Mouse (Mus musculus): ENCODE data around the gene Tgoln1. TPM values are rescaled to one million over a fixed set of nuclear protein-coding genes. Genes with fewer than 3 reads are reported as not detected.

Tgoln1 gene
- polyA plus RNA-seq, 1 experiment from 2014 or later: 42.1 TPM

DNA sequence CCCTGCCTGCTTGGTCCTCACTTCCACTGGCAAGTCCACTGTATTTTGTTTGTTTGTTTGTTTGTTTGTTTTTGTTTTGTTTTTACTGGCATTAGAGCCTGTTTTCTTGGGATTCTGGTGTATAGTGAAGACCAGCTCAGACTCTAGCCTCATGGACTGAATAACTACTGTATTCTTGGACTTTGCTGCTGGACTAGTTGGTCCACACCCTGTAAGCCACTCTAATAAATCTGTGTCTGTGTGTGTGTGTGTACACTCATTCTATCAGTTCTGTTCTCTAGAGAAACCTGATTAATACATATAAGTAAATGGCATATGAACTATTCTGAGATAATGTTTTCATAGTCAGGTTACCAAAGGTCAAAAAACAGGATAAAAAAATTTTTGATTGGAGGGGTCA is 26.7 kb downstream of the Tgoln1 start:
- peaks cover 3% of the 10 kb centered on the region; the same call in 1 of the 2 replicates for H3K36me3 ChIP-seq (ENCODE audit: control insufficient read depth, insufficient read depth, low read length)
- no peak overlapping the region for H3K4me2 ChIP-seq (ENCODE audit: low read depth, low read length)
- no peaks in the 10 kb centered on the region for H3K27me3 ChIP-seq (ENCODE audit: control insufficient read depth, insufficient read depth, low read length)
- H3K4me1 ChIP-seq (ENCODE audit: control insufficient read depth, insufficient read depth, low read length): no peaks in the 10 kb centered on the region
- no peaks in the 10 kb centered on the region for H3K9me3 ChIP-seq (ENCODE audit: control insufficient read depth, low read length)
- no peak for ATAC-seq (ENCODE audit: low read depth)
- H3K4me3 ChIP-seq (ENCODE audit: low read depth, low read length): no peak overlapping the region
- no peak overlapping the region for H3K9ac ChIP-seq (replicated peaks; ENCODE audit: low read depth, low read length)
- no peak overlapping the region for H3K27ac ChIP-seq (ENCODE audit: low read depth, low read length)

DNA sequence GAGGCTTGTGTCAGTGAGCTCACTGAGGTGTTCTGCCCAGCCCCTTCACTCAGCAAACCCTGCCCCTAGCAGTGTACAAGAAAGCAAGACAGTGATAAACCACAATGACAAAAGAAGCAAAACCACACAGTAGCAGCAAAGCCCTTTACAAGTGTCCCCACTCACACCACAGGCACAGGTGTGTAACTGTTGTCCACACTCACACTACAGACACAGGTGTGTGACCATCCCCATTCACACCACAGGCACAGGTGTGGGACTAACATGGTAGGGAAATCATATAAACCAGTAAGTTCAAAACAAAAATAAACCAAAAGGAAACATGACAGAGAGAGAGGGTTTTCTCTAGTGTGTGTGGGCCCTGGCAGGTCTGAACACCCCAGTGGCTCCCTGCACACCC is 28.5 kb downstream of the Tgoln1 start:
- peaks cover 3% of the 10 kb centered on the region; the same call in 1 of the 2 replicates for H3K36me3 ChIP-seq (ENCODE audit: control insufficient read depth, insufficient read depth, low read length)
- H3K9ac ChIP-seq (replicated peaks; ENCODE audit: low read depth, low read length): no peak overlapping the region
- H3K4me1 ChIP-seq (ENCODE audit: control insufficient read depth, insufficient read depth, low read length): no peaks in the 10 kb centered on the region
- no peak overlapping the region for H3K4me2 ChIP-seq (ENCODE audit: low read depth, low read length)
- H3K27me3 ChIP-seq (ENCODE audit: control insufficient read depth, insufficient read depth, low read length): no peaks in the 10 kb centered on the region
- no peaks in the 10 kb centered on the region for H3K9me3 ChIP-seq (ENCODE audit: control insufficient read depth, low read length)
- no peak for ATAC-seq (ENCODE audit: low read depth)
- H3K4me3 ChIP-seq (ENCODE audit: low read depth, low read length): no peak overlapping the region
- no peak overlapping the region for H3K27ac ChIP-seq (ENCODE audit: low read depth, low read length)

DNA sequence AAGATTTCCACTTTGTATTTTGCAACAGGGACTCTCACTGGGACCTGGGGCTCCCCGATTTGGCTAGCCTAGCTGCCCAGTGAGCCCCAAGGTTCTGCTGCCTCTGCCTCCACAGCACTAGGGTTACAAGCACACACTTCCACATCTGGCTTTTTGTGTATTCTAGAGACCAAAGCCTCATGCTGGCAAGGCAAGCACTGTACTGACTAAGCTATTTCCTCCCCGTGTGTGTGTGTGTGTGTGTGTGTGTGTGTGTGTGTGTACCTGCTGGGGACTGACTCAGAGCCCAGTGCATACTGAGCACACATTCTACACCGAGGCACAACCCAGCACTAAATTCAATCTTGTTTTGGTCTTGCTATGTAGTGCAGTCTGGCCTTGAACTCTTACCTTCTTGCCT is 30.1 kb downstream of the Tgoln1 start:
- Histone ChIP-seq H3K36me3 (ENCODE audit: control insufficient read depth, insufficient read depth, low read length) (peaks cover 3% of the 10 kb centered on the region; the same call in 1 of the 2 replicates), H3K27me3 (ENCODE audit: control insufficient read depth, insufficient read depth, low read length) (no peaks in the 10 kb centered on the region)
- WGBS: 79% methylated on average over 3 of the region's 3 CpGs

DNA sequence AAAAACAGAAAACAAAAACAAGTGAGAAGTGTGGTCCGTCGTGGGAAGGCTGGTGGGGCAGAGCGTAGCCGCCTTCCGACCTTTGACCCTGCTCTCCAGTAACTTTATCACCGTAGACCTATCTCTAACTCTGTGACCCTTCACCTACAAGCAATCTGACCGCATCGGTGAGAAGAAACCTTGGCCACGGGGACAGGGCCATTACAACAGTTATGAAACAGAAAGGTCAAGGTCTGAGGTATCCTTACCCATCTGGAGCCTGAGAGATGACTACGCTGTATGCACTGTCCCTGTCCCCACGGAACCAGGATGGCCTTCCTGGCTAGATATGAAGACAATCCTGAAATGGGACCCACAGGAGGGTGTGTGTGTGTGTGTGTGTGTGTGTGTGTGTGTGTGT is 32.6 kb downstream of the Tgoln1 start:
- Histone ChIP-seq H3K27ac (ENCODE audit: low read depth, low read length) (no peak overlapping the region), H3K36me3 (ENCODE audit: control insufficient read depth, insufficient read depth, low read length) (peaks cover 6% of the 10 kb centered on the region; the same call in 1 of the 2 replicates), H3K4me1 (ENCODE audit: control insufficient read depth, insufficient read depth, low read length) (no peaks in the 10 kb centered on the region), H3K9me3 (ENCODE audit: control insufficient read depth, low read length) (no peaks in the 10 kb centered on the region), H3K4me2 (ENCODE audit: low read depth, low read length) (no peak overlapping the region), H3K9ac (replicated peaks; ENCODE audit: low read depth, low read length) (no peak overlapping the region), H3K4me3 (ENCODE audit: low read depth, low read length) (no peak overlapping the region), H3K27me3 (ENCODE audit: control insufficient read depth, insufficient read depth, low read length) (no peaks in the 10 kb centered on the region)
- no peak for ATAC-seq (ENCODE audit: low read depth)
- WGBS: 92% methylated on average over 11 of the region's 11 CpGs

More for the DNA sequence above, 30.1 kb downstream of the Tgoln1 start:
- ATAC-seq (ENCODE audit: low read depth): no peak
- Histone ChIP-seq H3K9me3 (ENCODE audit: control insufficient read depth, low read length) (no peaks in the 10 kb centered on the region), H3K4me3 (ENCODE audit: low read depth, low read length) (no peak overlapping the region), H3K4me1 (ENCODE audit: control insufficient read depth, insufficient read depth, low read length) (no peaks in the 10 kb centered on the region), H3K9ac (replicated peaks; ENCODE audit: low read depth, low read length) (no peak overlapping the region), H3K4me2 (ENCODE audit: low read depth, low read length) (no peak overlapping the region), H3K27ac (ENCODE audit: low read depth, low read length) (no peak overlapping the region)

DNA sequence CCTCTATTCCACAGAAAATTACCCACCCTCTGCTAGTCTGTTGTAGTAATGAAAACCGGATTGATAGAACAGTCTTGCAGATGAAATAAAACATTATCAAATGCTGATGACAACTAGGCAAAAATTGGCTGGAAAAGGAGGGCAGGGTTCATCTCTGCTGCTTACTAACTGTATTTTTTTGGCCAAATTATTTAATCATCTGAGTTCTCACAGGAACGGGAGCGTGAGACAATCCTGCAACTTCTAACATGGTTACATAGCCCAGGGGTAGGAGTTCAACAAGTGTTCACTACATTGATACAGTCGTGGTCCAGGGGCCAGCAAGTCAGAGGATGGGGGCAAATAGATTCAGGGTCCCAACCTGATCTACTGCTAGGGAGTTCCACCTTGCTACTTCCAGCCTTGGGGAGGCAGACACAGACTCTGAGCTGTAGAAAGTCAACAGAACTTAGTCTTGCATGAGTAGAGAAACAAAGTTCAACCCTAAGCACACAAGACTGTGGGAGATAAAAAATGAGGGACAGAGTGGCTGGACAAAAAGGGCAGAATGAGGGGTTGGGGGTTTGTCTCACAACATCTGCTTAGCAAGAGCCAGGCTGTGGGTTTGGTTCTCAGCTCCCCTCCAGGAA is 33.5 kb downstream of the Tgoln1 start:
- Histone ChIP-seq H3K4me1 (ENCODE audit: control insufficient read depth, insufficient read depth, low read length) (no peaks in the 10 kb centered on the region), H3K4me3 (ENCODE audit: low read depth, low read length) (no peak overlapping the region), H3K4me2 (ENCODE audit: low read depth, low read length) (no peak overlapping the region), H3K27ac (ENCODE audit: low read depth, low read length) (no peak overlapping the region), H3K27me3 (ENCODE audit: control insufficient read depth, insufficient read depth, low read length) (no peaks in the 10 kb centered on the region), H3K36me3 (ENCODE audit: control insufficient read depth, insufficient read depth, low read length) (peaks cover 7% of the 10 kb centered on the region; the same call in 1 of the 2 replicates), H3K9me3 (ENCODE audit: control insufficient read depth, low read length) (no peaks in the 10 kb centered on the region), H3K9ac (replicated peaks; ENCODE audit: low read depth, low read length) (no peak overlapping the region)
- WGBS: 90% methylated on average over 4 of the region's 4 CpGs
- ATAC-seq (ENCODE audit: low read depth): no peak

DNA sequence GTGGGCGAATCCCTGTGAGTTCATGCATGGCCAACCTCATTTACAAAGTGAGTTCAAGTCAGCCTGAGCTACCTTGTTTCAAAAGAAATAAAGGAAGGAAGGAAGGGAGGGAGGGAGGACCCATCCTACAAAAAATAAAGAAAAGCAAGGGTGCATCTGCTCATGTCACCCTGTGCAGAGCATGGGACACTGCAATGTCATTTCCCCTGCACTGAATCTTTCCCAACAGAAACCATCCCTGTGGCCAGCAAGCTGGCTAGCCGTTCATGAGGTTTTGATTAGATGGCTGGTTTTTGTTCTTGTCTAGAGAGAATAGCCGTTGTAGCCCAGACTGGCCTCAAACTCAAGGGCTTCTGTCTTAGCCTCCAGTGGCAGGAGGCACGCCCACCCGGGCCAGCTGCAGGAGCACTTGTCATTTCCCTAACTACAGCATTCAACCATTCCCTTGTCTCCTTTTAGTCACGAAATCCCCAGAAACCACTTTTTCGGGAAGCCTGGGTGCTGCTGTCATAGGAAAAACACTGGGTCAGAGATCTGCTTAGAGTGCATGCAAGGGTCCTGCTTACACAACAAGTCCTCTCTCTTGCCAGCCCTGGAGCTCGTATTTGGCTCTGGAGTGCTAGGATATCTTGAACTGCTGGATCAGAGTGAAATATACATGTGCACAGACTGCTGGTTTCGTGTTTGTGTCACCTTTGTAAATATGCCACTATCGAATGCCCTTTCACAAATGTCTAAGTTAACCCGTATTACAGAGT is 35.0 kb downstream of the Tgoln1 start:
- H3K27me3 ChIP-seq (ENCODE audit: control insufficient read depth, insufficient read depth, low read length): no peaks in the 10 kb centered on the region
- no peak for ATAC-seq (ENCODE audit: low read depth)
- WGBS: 78% methylated on average over 11 of the region's 11 CpGs
- H3K4me2 ChIP-seq (ENCODE audit: low read depth, low read length): no peak overlapping the region
- no peaks in the 10 kb centered on the region for H3K4me1 ChIP-seq (ENCODE audit: control insufficient read depth, insufficient read depth, low read length)
- no peak overlapping the region for H3K9ac ChIP-seq (replicated peaks; ENCODE audit: low read depth, low read length)
- no peak overlapping the region for H3K27ac ChIP-seq (ENCODE audit: low read depth, low read length)
- no peaks in the 10 kb centered on the region for H3K9me3 ChIP-seq (ENCODE audit: control insufficient read depth, low read length)
- H3K4me3 ChIP-seq (ENCODE audit: low read depth, low read length): no peak overlapping the region
- peaks cover 11% of the 10 kb centered on the region; the same call in 1 of the 2 replicates for H3K36me3 ChIP-seq (ENCODE audit: control insufficient read depth, insufficient read depth, low read length)

DNA sequence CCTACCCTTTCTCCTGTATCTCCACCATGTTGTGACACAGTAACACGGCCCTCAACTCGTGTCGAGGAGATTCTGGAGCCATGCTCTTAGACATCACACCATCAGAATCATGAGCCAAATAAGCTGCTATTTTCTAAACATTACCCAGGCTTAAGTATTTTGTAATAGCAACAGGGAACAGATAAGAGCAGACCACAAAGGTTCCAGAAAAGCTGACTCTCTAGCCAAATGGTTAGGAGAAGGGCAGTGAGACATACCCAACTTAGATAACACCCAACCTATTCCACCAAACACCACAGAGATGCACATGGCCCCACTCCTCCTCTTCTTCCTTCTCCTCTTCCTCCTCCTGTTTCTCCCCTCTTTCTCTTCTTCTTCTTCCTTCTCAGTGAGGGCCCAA is 40.8 kb downstream of the Tgoln1 start:
- ATAC-seq (ENCODE audit: low read depth): no peak
- peaks cover 16% of the 10 kb centered on the region for H3K36me3 ChIP-seq (ENCODE audit: control insufficient read depth, insufficient read depth, low read length)
- 97% methylated on average over 3 of the region's 3 CpGs for WGBS

DNA sequence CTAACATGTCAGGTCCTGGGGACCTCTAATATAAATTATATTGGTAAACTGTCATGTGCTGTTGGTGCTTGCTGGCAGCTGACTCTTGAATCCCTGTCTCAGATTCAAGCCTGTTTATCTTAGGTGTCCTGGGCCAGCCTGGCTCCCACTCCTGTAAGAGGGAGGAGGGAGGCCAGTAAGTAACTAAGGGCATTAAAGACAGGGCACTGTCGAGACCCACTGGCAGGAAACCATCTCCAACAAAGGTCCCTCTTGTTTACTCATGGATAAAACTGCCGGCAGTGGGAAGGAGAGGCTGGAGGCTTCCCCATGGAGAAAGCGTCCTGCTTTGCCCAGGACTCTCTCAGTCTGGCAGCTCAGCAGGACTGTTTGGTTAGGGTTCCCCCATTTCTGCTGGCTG is 45.0 kb downstream of the Tgoln1 start:
- no peak overlapping the region for H3K27ac ChIP-seq (ENCODE audit: low read depth, low read length)
- no peaks in the 10 kb centered on the region for H3K4me1 ChIP-seq (ENCODE audit: control insufficient read depth, insufficient read depth, low read length)
- 39% methylated on average over 3 of the region's 3 CpGs for WGBS
- no peaks in the 10 kb centered on the region for H3K9me3 ChIP-seq (ENCODE audit: control insufficient read depth, low read length)
- no peaks in the 10 kb centered on the region for H3K27me3 ChIP-seq (ENCODE audit: control insufficient read depth, insufficient read depth, low read length)
- H3K4me2 ChIP-seq (ENCODE audit: low read depth, low read length): no peak overlapping the region
- no peak overlapping the region for H3K4me3 ChIP-seq (ENCODE audit: low read depth, low read length)
- peaks cover 9% of the 10 kb centered on the region; the same call in 1 of the 2 replicates for H3K36me3 ChIP-seq (ENCODE audit: control insufficient read depth, insufficient read depth, low read length)
- H3K9ac ChIP-seq (replicated peaks; ENCODE audit: low read depth, low read length): no peak overlapping the region
- ATAC-seq (ENCODE audit: low read depth): no peak

More for the DNA sequence above, 40.8 kb downstream of the Tgoln1 start:
- Histone ChIP-seq H3K4me2 (ENCODE audit: low read depth, low read length) (no peak overlapping the region), H3K9ac (replicated peaks; ENCODE audit: low read depth, low read length) (no peak overlapping the region), H3K4me1 (ENCODE audit: control insufficient read depth, insufficient read depth, low read length) (no peaks in the 10 kb centered on the region), H3K27me3 (ENCODE audit: control insufficient read depth, insufficient read depth, low read length) (no peaks in the 10 kb centered on the region), H3K9me3 (ENCODE audit: control insufficient read depth, low read length) (no peaks in the 10 kb centered on the region), H3K27ac (ENCODE audit: low read depth, low read length) (no peak overlapping the region), H3K4me3 (ENCODE audit: low read depth, low read length) (no peak overlapping the region)

DNA sequence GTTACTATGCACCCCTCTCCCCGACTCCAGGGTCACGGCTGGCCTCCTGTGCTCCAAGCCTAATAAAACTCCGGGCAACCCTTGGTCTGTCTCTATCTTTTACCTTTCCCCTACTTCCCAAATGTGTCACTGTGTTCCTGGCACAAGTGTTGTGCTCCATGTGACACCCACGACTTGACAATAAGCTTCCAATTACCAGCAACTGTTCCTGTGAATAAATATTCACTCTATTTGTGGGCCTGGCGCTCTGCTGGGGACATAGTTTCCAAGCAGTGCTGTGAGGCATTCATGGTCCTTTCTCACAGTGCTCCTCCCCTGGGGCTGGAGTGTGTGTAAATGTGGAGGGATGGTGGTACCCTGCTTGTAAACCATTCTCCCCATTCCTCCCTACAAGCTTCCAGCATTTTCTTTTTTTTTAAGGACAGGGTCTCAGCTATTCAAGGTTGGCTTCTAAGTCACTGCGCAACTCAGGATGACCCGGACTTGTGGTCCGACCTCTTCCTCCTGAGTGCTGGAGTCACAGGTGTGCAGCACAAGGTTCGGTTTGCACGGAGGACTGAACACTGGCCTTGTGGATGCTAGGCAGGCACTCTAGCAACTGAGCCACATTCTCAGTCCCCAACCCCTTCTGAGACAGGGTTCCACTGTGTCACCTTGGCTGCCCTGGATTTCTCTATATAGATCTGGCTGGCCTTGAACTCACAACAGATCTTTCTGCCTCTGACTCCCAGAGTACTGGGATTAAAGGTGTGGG is 46.0 kb downstream of the Tgoln1 start:
- no peaks in the 10 kb centered on the region for H3K27me3 ChIP-seq (ENCODE audit: control insufficient read depth, insufficient read depth, low read length)
- no peaks in the 10 kb centered on the region for H3K9me3 ChIP-seq (ENCODE audit: control insufficient read depth, low read length)
- peaks cover 5% of the 10 kb centered on the region; the same call in 1 of the 2 replicates for H3K36me3 ChIP-seq (ENCODE audit: control insufficient read depth, insufficient read depth, low read length)
- H3K27ac ChIP-seq (ENCODE audit: low read depth, low read length): no peak overlapping the region
- H3K4me3 ChIP-seq (ENCODE audit: low read depth, low read length): no peak overlapping the region
- no peak for ATAC-seq (ENCODE audit: low read depth)
- no peaks in the 10 kb centered on the region for H3K4me1 ChIP-seq (ENCODE audit: control insufficient read depth, insufficient read depth, low read length)
- no peak overlapping the region for H3K9ac ChIP-seq (replicated peaks; ENCODE audit: low read depth, low read length)
- no peak overlapping the region for H3K4me2 ChIP-seq (ENCODE audit: low read depth, low read length)
- 86% methylated on average over 10 of the region's 10 CpGs for WGBS
